ENCODE assay signal across 11 mouse cellular contexts in genomic region chr17:86337076-86337475, GRCm38 (mm10).
DNase-seq lines count a peak whose midpoint lies in the region; ATAC-seq and TF ChIP-seq lines count a peak whose summit lies in the region.
"Had no signal": no experiment of that assay in that cellular context is flagged by ENCODE, and none has a peak within 500 bp of the region (broad histone marks: within the 10 kb centered on the region; RNA-seq: fewer than 3 reads in every experiment).

No protein-coding gene starts in this region.

- ATAC-seq in liver, postnatal 0 days = peak; percentile 51
- ATAC-seq in forebrain, embryonic 12.5 days (ENCODE audit: low FRiP score) = no peak
- ATAC-seq in megakaryocyte-erythroid progenitor cell, adult 5-6 weeks (replicated peaks; ENCODE audit: low FRiP score, low TSS enrichment, poor library complexity, severe bottlenecking) = no peak

- no peaks in the 10 kb centered on the region for H3K27me3 ChIP-seq in liver, postnatal 0 days (ENCODE audit: insufficient read depth, low read length)
- H3K27me3 ChIP-seq in forebrain, embryonic 12.5 days = no peaks in the 10 kb centered on the region
- H3K27me3 ChIP-seq: heart, embryonic 13.5 days; limb, embryonic 15.5 days had no signal

- H3K27ac ChIP-seq in liver, postnatal 0 days (ENCODE audit: low read depth) = peak overlapping the region; percentile 64
- H3K27ac ChIP-seq in forebrain, embryonic 12.5 days = no peak overlapping the region
- H3K27ac ChIP-seq: heart, embryonic 13.5 days; limb, embryonic 15.5 days had no signal

- no peak overlapping the region for H3K4me2 ChIP-seq in liver, postnatal 0 days (ENCODE audit: low read depth, low read length)
- H3K4me2 ChIP-seq in forebrain, embryonic 12.5 days = no peak overlapping the region
- H3K4me2 ChIP-seq: heart, embryonic 13.5 days; limb, embryonic 15.5 days had no signal

- no peak for TF ChIP-seq EP300 in liver, postnatal 0 days (IDR thresholded peaks at IDR 0.05; ENCODE audit: low read depth)

- H3K4me3 ChIP-seq in liver, postnatal 0 days (ENCODE audit: low read depth, low read length) = no peak overlapping the region
- H3K4me3 ChIP-seq in forebrain, embryonic 12.5 days (replicated peaks) = no peak overlapping the region
- H3K4me3 ChIP-seq: heart, embryonic 13.5 days; limb, embryonic 15.5 days had no signal

- H3K4me1 ChIP-seq in liver, postnatal 0 days (ENCODE audit: insufficient read depth) = peaks cover 17% of the 10 kb centered on the region
- H3K4me1 ChIP-seq in forebrain, embryonic 12.5 days = no peaks in the 10 kb centered on the region

- H3K9ac ChIP-seq in liver, postnatal 0 days (replicated peaks) = no peak overlapping the region
- H3K9ac ChIP-seq in forebrain, embryonic 12.5 days = no peak overlapping the region
- H3K9ac ChIP-seq: heart, embryonic 13.5 days; limb, embryonic 15.5 days had no signal

- no peaks in the 10 kb centered on the region for H3K36me3 ChIP-seq in liver, postnatal 0 days (replicated peaks; ENCODE audit: insufficient read depth, low read length)
- no peaks in the 10 kb centered on the region for H3K36me3 ChIP-seq in forebrain, embryonic 12.5 days (replicated peaks)
- H3K36me3 ChIP-seq: heart, embryonic 13.5 days; limb, embryonic 15.5 days had no signal

- 35% methylated on average over 3 of the region's 3 CpGs for WGBS in liver, postnatal 0 days (ENCODE audit: insufficient replicate concordance)
- WGBS in forebrain, embryonic 12.5 days = 78% methylated on average over 3 of the region's 3 CpGs

- peak; percentile 29 for DNase-seq in adrenal gland, adult 2 months
- DNase-seq in adrenal gland, adult 18-20 months (ENCODE audit: low spot score in 2 of 2) = no peak
- peak; percentile 53 for DNase-seq in heart, adult 8-10 months (ENCODE audit: low spot score)
- peak; percentile 51 for DNase-seq in liver, postnatal 0 days
- peak; percentile 94 to 96 for DNase-seq in spleen, postnatal 36 days (ENCODE audit: low spot score in 2 of 2)
- DNase-seq in ovary, postnatal 36 days (ENCODE audit: low spot score) = no peak
- DNase-seq: cerebellum, adult 2 months had no signal

- 0 out of 2 replicates have a peak, but pooled peaks have one; percentile 3 for TF ChIP-seq CTCF in liver, postnatal 0 days (IDR thresholded peaks at IDR 0.05; ENCODE audit: low read depth)

- H3K9me3 ChIP-seq in liver, postnatal 0 days (ENCODE audit: low read length) = no peaks in the 10 kb centered on the region
- H3K9me3 ChIP-seq in forebrain, embryonic 12.5 days = no peaks in the 10 kb centered on the region
- H3K9me3 ChIP-seq: heart, embryonic 13.5 days; limb, embryonic 15.5 days had no signal

Comparison
In these comparisons a context has a peak if more than half of its experiments do, and no peak if none do; other contexts are left out.
1. DNase-seq: peak in adrenal gland, adult 2 months (single experiment), heart, adult 8-10 months (single experiment), liver, postnatal 0 days (single experiment) and spleen, postnatal 36 days (2 of 2); none in adrenal gland, adult 18-20 months (0 of 2) and ovary, postnatal 36 days (single experiment).